Mouse (Mus musculus) gastrocnemius, postnatal 25 days (tissue): ENCODE data around the gene Tex2. TPM values are rescaled to one million over a fixed set of nuclear protein-coding genes. Genes with fewer than 3 reads are reported as not detected.

Experiments
- total RNA-seq, 2 experiments: library from RNA; stranded (reverse); gene quantifications; 1 replicate in 1 of 2; 2 replicates in 1 of 2; pipeline ENCODE4 v1.2.3; 2021

Tex2 gene
- total RNA-seq, 2 experiments from 2014 or later, result 51.9 to 56.2 TPM

Other genes starting within 250 kb of the Tex2 start
- gene Prr29, start 248.0 kb downstream of the Tex2 start, total RNA-seq, result 1 to 10 TPM; 7.0 to 8.0 TPM
- gene Icam2, start 225.3 kb downstream of the Tex2 start, total RNA-seq, result 1 to 10 TPM; 4.3 to 7.2 TPM
- 1 to 10 TPM; 7.0 to 7.2 TPM for gene Ern1, start 125.6 kb downstream of the Tex2 start, total RNA-seq
- 10 to 100 TPM; 32.2 to 50.6 TPM for gene Pecam1, start 137.2 kb upstream of the Tex2 start, total RNA-seq
- gene Milr1, start 137.8 kb upstream of the Tex2 start, total RNA-seq, result not detected
- gene Polg2, start 166.1 kb upstream of the Tex2 start, total RNA-seq, result 1 to 10 TPM; 2.8 to 3.3 TPM
- gene Ddx5, start 175.8 kb upstream of the Tex2 start, total RNA-seq, result 100 to 1,000 TPM; 183 to 197 TPM
- gene Cep95, start 175.8 kb upstream of the Tex2 start, total RNA-seq, result 1 to 10 TPM; 4.1 to 4.8 TPM